Mouse (Mus musculus) spleen, adult 12 weeks (tissue): ENCODE data around the gene Nr1i3.

Experiments
- DNase-seq: peaks from one replicate; pipeline ENCODE4 v3.0.0; 2022; ENCODE audit warnings: low spot score

The Nr1i3 gene

DNA sequence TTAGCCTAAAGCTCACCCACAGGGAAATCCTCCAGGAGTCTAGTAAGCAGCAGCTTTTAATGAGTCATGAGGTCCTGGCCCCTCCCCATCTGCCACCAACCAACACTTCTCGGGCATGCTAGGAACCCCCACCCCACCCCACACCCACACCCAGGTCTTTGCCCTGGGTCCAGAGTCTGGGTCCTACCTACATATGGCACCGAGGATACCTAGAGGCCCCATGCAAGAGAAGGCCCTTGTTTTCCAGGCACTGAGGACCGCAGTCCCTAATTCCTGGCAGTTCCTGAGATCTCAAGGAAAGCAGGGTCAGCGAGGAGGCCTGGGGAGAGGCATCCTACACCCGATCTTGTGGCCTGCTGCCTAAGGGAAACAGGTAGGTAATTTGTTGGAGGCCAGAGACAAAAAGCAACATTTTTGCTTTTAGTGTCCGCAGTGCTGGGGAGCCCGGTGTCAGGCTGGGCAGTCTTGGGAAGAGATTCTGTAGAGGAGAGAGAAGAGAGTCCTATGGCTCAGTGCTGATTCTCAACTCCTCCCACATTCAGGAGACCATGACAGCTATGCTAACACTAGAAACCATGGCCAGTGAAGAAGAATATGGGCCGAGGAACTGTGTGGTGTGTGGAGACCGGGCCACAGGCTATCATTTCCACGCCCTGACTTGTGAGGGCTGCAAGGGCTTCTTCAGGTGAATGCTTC, at the start of gene Nr1i3:
Gene Nr1i3, plus strand, starts transcription at position 170 of the 696 bp plus-strand sequence.
- DNase-seq: no peak

GRCm38 (mm10) chr1:171164258-171164657, 49.5 kb upstream of the Nr1i3 start:
- DNase-seq: no peak

DNA sequence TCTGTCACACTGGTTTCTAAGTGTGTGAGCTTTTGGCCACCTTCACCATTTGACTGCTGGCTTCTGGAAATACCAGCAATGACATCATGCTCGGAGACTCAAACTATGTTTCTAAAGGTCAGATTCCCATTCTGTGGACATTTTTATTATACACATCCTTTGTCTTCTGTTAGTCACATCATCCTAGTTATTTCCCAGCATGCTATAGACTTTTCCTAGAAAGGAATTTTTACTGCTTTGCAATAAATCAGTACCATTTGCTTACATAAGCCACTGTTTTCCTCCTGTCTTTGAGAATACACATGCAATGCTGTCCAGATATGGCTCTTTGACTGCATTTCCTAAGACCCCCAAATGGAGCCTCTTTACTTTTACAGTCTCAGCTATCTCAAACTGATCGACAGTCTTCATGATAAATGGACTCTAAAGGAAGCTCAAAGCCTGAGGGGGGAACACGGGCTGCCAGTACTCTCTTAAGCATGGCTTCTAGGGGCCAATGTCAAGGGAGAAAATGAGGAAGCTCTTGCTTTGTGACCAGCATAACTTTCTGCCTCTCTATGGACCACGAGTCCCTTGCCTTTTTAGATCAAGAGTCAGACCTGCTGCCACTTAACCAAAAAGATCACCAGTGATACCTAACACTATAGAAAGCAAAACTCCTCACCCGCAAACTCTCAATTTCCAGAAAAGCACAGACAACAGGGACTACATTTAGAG, 48.0 kb upstream of the Nr1i3 start:
- no peak for DNase-seq

- DNase-seq: no peak
These were observed 44.9 kb upstream of the Nr1i3 start for GRCm38 (mm10) chr1:171168906-171169305.

DNA sequence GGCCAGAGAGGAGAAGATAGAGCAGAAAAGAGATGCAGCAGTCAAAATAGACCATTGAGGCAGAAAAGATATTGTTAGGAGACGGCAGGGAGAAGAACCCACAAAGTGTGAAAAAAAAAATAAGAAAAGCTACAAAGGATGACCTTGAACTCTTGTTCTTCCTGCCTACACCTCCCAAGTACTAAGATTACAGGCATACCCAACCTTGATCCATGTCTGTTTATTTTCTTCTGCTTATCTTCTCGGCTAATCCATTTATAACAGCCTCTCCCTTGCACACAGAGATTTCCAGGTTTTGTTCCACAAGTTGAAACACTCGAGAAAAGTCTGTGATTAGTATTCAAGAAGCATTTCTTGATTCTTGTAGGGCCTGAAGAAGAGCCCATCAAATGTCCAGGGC, 43.9 kb upstream of the Nr1i3 start:
- no peak for DNase-seq

DNA sequence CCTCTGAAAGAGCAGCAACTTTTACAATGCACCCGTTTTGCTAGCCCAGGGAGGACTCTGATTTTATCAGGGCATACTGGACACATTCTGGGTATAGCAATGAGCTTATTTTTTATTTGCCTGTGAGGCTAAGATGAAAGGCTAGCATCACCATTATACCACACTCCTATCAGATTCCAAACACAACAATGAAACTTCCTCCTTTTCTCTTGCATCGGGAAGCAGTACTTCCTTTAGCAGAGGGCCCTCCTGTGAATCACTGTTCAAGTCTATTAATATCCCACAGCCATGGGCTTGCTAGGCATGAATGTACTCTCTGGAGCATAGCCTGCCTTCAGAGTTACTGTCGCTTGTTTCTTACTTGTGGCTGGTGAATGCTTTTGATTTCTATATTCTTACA, 42.6 kb upstream of the Nr1i3 start:
- DNase-seq: no peak

- no peak for DNase-seq
These were observed 41.0 kb upstream of the Nr1i3 start for GRCm38 (mm10) chr1:171172779-171173178.

DNA sequence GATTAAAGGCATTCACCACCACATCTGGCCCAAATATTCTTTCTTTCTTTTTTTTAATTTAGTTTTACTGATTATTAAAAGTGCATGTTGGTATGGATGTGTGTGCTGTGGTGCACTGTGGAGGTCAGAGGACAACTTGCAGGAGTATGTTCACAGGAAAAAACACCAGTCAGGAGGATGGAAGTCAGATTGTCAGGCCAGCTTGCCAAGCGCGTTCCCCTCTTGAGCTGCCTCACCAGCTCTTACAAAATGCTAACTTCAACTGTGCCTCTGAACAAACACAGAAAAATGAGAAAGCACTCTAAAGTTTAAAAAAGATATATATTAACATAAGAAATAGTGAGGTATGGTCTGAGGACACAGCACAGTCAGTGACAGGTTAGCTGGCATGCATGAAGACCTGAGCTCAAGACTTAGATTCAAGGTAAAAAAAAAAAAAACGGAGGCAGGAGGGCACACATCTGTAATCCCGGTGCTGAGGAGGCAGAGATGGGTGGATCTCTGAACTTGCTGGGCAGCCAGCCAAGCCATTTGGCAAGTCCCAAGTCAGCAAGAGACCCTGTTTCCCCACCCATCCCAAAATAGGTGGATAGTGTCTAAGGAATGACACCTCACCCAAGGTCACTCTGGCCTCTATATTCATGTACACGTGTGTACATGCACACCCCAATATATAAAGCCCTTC, 34.1 kb upstream of the Nr1i3 start:
- DNase-seq: no peak

GRCm38 (mm10) chr1:171183025-171183424, 30.7 kb upstream of the Nr1i3 start:
- no peak for DNase-seq

DNA sequence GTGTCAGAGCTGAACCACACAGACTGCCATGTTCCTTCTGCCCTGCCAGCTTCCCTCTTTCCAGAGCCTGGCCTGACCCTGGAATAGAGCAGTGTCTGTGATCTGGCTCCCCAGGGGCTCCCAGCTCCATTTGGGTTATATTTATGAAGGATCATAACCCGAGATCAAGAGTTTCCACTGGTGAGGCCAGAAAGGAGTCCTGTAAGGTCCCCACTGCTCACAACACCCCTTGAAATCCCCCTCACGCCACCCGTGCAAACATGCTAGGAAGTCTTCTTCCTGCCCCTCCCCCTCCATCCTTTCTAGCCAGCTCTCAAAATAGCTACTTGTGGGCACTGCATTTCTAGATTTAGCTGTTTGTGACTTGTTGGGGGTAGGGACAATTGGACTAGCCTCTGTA, 30.1 kb upstream of the Nr1i3 start:
- DNase-seq: no peak

DNA sequence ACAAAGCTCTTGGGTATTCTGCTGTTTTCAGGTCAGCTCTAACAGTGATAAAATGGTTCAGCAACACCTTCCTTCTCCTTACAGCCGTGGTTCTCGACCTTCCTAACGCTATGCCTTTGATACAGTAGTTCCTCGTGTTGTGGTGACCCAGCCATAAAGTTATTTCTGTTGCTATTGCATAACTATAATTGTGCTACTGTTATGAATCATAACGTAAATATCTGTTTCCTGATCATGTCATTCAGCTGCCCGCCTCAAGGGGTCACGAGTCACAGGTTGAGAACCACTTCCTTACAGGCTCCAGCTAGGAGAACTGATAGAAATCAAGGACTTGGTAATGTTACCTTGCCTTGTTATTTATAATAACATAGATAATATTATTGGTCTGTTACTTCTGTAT, 29.5 kb upstream of the Nr1i3 start:
- DNase-seq: no peak

DNA sequence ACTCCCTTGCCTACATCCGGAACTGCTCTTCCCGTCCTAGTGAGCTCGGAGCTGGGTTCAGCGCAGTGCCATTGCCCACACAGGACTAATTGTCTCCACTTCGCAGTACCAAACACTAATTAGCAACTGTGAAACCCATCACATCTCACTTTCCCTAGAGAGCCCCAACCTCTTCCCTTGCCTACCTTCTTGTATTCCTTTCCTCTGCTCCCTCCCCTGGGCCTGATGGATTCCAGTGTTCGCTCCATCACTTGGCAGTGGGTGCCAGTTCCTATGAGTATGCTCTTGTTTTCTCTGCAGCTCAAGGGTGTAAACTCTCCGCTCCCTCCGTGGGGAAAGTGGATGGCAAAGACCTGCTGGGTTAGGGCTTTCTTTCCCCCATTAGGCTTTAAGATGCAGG, 28.1 kb upstream of the Nr1i3 start:
- DNase-seq: no peak

- no peak for DNase-seq
These were observed 25.7 kb upstream of the Nr1i3 start for GRCm38 (mm10) chr1:171187851-171188700.

DNA sequence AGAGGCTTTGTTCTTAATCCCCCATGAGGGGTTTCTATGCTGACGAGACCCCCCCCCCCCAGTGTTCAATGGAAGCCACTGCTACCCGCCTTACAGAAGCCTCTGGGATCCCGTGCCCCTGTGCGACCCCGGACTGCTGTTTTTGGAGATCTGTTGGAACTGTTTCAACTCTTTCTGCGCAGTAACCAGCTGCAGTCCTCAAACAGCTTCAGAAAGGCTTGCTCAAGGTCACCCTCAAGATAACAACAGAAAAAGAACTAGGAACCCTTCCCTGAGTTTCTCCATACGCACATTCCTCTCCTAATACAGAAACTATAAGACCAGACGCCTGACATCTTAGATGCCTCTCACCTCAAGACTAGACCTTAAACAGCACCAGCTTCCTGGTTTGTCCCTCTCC, 24.7 kb upstream of the Nr1i3 start:
- DNase-seq: no peak

GRCm38 (mm10) chr1:171189476-171190114, 24.2 kb upstream of the Nr1i3 start:
- no peak for DNase-seq

GRCm38 (mm10) chr1:171190832-171191231, 22.9 kb upstream of the Nr1i3 start:
- no peak for DNase-seq

GRCm38 (mm10) chr1:171192283-171192682, 21.5 kb upstream of the Nr1i3 start:
- DNase-seq: no peak

- DNase-seq: no peak
These were observed 20.5 kb upstream of the Nr1i3 start for GRCm38 (mm10) chr1:171193093-171193840.

GRCm38 (mm10) chr1:171193911-171194830, 19.6 kb upstream of the Nr1i3 start:
- no peak for DNase-seq
